Comparison of ENCODE assay signal across 23 mouse cellular contexts in the genomic region with DNA sequence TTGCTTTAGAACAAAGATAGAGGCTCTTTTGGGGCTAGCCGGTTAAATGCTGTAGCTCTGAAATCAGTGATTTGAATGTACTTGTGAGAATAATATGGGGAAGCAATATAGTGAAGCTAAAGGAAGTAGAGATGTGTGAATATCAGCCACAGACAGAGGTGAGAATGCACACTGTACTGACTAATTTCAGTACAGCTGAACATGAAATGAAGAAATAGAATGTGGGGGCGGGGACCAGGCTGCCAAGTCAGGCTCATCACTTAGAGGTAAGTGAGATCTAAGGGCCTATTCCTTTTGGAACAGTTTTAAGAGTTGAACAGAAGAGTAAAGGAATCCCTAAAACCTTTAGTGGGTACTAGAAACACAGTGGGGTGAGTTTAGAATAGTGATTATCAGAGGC.
"Had no signal": no experiment of that assay in that cellular context is flagged by ENCODE, and none has a peak within 500 bp of the region (broad histone marks: within the 10 kb centered on the region; RNA-seq: fewer than 3 reads in every experiment).

No protein-coding gene starts in this region.

- H3K4me2 ChIP-seq: intestine, embryonic 15.5 days; limb, embryonic 13.5 days; liver, embryonic 12.5 days; liver, embryonic 15.5 days; lung, embryonic 15.5 days; midbrain, embryonic 13.5 days; neural tube, embryonic 13.5 days had no signal

- H3K27ac ChIP-seq: intestine, embryonic 15.5 days; kidney, postnatal 0 days; layer of hippocampus, adult 2 months; limb, embryonic 10.5 days; limb, embryonic 13.5 days; liver, embryonic 12.5 days; liver, embryonic 15.5 days; lung, embryonic 15.5 days; midbrain, embryonic 10.5 days; midbrain, embryonic 13.5 days; neural tube, embryonic 13.5 days; stomach, postnatal 0 days had no signal

- DNase-seq: kidney, adult 2 months; kidney, postnatal 25 days; layer of hippocampus, adult 9-11 months; liver; lung, adult 18-20 months; lung, postnatal 10 days; lung, postnatal 36 days; thymus, postnatal 25 days had no signal

- ATAC-seq: intestine, embryonic 15.5 days; liver, embryonic 12.5 days; midbrain, embryonic 13.5 days; midbrain, embryonic 16.5 days had no signal

- H3K9me3 ChIP-seq: intestine, embryonic 15.5 days; limb, embryonic 10.5 days; limb, embryonic 13.5 days; liver, embryonic 12.5 days; liver, embryonic 15.5 days; lung, embryonic 15.5 days; midbrain, embryonic 10.5 days; midbrain, embryonic 13.5 days; neural tube, embryonic 13.5 days had no signal

- H3K27me3 ChIP-seq: intestine, embryonic 15.5 days; limb, embryonic 13.5 days; liver, embryonic 12.5 days; liver, embryonic 15.5 days; lung, embryonic 15.5 days; megakaryocyte, embryonic 14.5 days; midbrain, embryonic 13.5 days; neural tube, embryonic 13.5 days had no signal

- H3K9ac ChIP-seq: intestine, embryonic 15.5 days; limb, embryonic 13.5 days; liver, embryonic 12.5 days; liver, embryonic 15.5 days; lung, embryonic 15.5 days; midbrain, embryonic 13.5 days; neural tube, embryonic 13.5 days had no signal

- H3K36me3 ChIP-seq: intestine, embryonic 15.5 days; limb, embryonic 10.5 days; limb, embryonic 13.5 days; liver, embryonic 12.5 days; liver, embryonic 15.5 days; lung, embryonic 15.5 days; midbrain, embryonic 10.5 days; midbrain, embryonic 13.5 days; neural tube, embryonic 13.5 days had no signal

- H3K4me1 ChIP-seq: intestine, embryonic 15.5 days; limb, embryonic 10.5 days; limb, embryonic 13.5 days; liver, embryonic 12.5 days; liver, embryonic 15.5 days; lung, embryonic 15.5 days; megakaryocyte, embryonic 14.5 days; midbrain, embryonic 10.5 days; midbrain, embryonic 13.5 days; neural tube, embryonic 13.5 days had no signal

- H3K4me3 ChIP-seq: intestine, embryonic 15.5 days; layer of hippocampus, adult 2 months; limb, embryonic 10.5 days; limb, embryonic 13.5 days; liver, embryonic 12.5 days; liver, embryonic 15.5 days; lung, embryonic 15.5 days; megakaryocyte, embryonic 14.5 days; midbrain, embryonic 10.5 days; midbrain, embryonic 13.5 days; myocyte; neural tube, embryonic 13.5 days had no signal
